Mouse (Mus musculus) E14TG2a.4 (cell line): ENCODE measurements around the gene C2cd2.

Experiments used
- CTCF ChIP-seq: conservative IDR thresholded peaks from 2 replicates; pipeline ENCODE4 v1.5.1; 2014; ENCODE audit warnings: low read length
- POU5F1 ChIP-seq: IDR thresholded peaks from 2 replicates; pipeline ENCODE4 v1.6.1; 2014; ENCODE audit warnings: low read length, borderline replicate concordance

- TF ChIP-seq CTCF (no peak), POU5F1 (no peak)
Observed at GRCm38 (mm10) chr16:97907496-97907895, 54.9 kb downstream of the C2cd2 start.
